Mouse (Mus musculus) gastrocnemius, adult 2 months (tissue): ENCODE measurements at regions not wholly inside any gene's neighbourhood (a gene's known extent, or its start where the extent isn't known, plus 50 kb on each side); places are given as distances from the start of the nearest gene placed in this dataset.

Experiments
- DNase-seq: peaks from one replicate; pipeline ENCODE4 v3.0.0; 2022
- H3K27ac ChIP-seq: fragments of 200-600 bp; 2 replicates; pipeline ENCODE4 v1.8.1; 2022; ENCODE audit warnings: mild to moderate bottlenecking
- H3K4me3 ChIP-seq: fragments of 200-600 bp; 2 replicates; pipeline ENCODE4 v1.8.1; 2022; ENCODE audit warnings: mild to moderate bottlenecking, moderate library complexity
- CTCF ChIP-seq: fragments of 200-600 bp; IDR thresholded peaks from 2 replicates; pipeline ENCODE4 v1.8.1; 2022; ENCODE audit warnings: antibody characterized with exemption, mild to moderate bottlenecking, moderate library complexity
- intact Hi-C: fragments of 180-260 bp; cut with DNase I; formaldehyde crosslinking; loops from one replicate; pipeline ENCODE4 v1.15.1; 2025

GRCm38 (mm10) chr11:43952151-43952550, 51.1 kb upstream of the Adra1b start:
- no peak for TF ChIP-seq CTCF
- intact Hi-C loops, result no loop called here
- no peak overlapping the region for H3K4me3 ChIP-seq
- no peak for DNase-seq
- H3K27ac ChIP-seq, result no peak overlapping the region

- no peak overlapping the region for H3K4me3 ChIP-seq
- intact Hi-C loops, result no loop called here
- no peak for DNase-seq
- no peak for TF ChIP-seq CTCF
- no peak overlapping the region for H3K27ac ChIP-seq
Observed at GRCm38 (mm10) chr11:43958241-43958975, 57.4 kb upstream of the Adra1b start.

- Histone ChIP-seq H3K4me3 (no peak overlapping the region), H3K27ac (no peak overlapping the region)
- intact Hi-C loops, result no loop called here
- no peak for DNase-seq
- TF ChIP-seq CTCF, result no peak
Observed at GRCm38 (mm10) chr11:43958976-43959315, 57.9 kb upstream of the Adra1b start.

- Histone ChIP-seq H3K4me3 (no peak overlapping the region), H3K27ac (no peak overlapping the region)
- TF ChIP-seq CTCF, result no peak
- no peak for DNase-seq
- intact Hi-C loops, result no loop called here
Observed at GRCm38 (mm10) chr11:43960348-43961105, 59.5 kb upstream of the Adra1b start.

GRCm38 (mm10) chr11:43961398-43962070, 60.5 kb upstream of the Adra1b start:
- TF ChIP-seq CTCF, result no peak
- no peak for DNase-seq
- no peak overlapping the region for H3K27ac ChIP-seq
- no peak overlapping the region for H3K4me3 ChIP-seq
- intact Hi-C loops, result no loop called here

GRCm38 (mm10) chr11:43967764-43968163, 66.8 kb upstream of the Adra1b start:
- Histone ChIP-seq H3K27ac (no peak overlapping the region), H3K4me3 (no peak overlapping the region)
- DNase-seq, result no peak
- TF ChIP-seq CTCF, result no peak
- intact Hi-C loops, result no loop called here

GRCm38 (mm10) chr11:43971886-43972285, 70.9 kb upstream of the Adra1b start:
- TF ChIP-seq CTCF, result no peak
- DNase-seq, result no peak
- no peak overlapping the region for H3K27ac ChIP-seq
- no peak overlapping the region for H3K4me3 ChIP-seq
- intact Hi-C loops, result no loop called here

- H3K27ac ChIP-seq, result no peak overlapping the region
- no peak for TF ChIP-seq CTCF
- DNase-seq, result no peak
- intact Hi-C loops, result no loop called here
- no peak overlapping the region for H3K4me3 ChIP-seq
Observed at GRCm38 (mm10) chr11:43976024-43976423, 75.0 kb upstream of the Adra1b start.

GRCm38 (mm10) chr11:43979406-43979805, 78.4 kb upstream of the Adra1b start:
- intact Hi-C loops, result no loop called here

GRCm38 (mm10) chr11:43980444-43980843, 79.4 kb upstream of the Adra1b start:
- intact Hi-C loops, result no loop called here
- TF ChIP-seq CTCF, result no peak
- no peak for DNase-seq
- Histone ChIP-seq H3K27ac (no peak overlapping the region), H3K4me3 (no peak overlapping the region)

More at GRCm38 (mm10) chr11:43979406-43979805, 78.4 kb upstream of the Adra1b start:
- no peak for DNase-seq
- TF ChIP-seq CTCF, result no peak
- Histone ChIP-seq H3K27ac (no peak overlapping the region), H3K4me3 (no peak overlapping the region)

- no peak for TF ChIP-seq CTCF
Observed at GRCm38 (mm10) chr11:43989911-43990430, 89.0 kb upstream of the Adra1b start.

GRCm38 (mm10) chr11:43992011-43992471, 91.0 kb upstream of the Adra1b start:
- Histone ChIP-seq H3K27ac (no peak overlapping the region), H3K4me3 (no peak overlapping the region)
- peak; percentile 41 for DNase-seq
- TF ChIP-seq CTCF, result no peak
- intact Hi-C loops, result no loop called here

More at GRCm38 (mm10) chr11:43989911-43990430, 89.0 kb upstream of the Adra1b start:
- intact Hi-C loops, result no loop called here
- Histone ChIP-seq H3K27ac (no peak overlapping the region), H3K4me3 (no peak overlapping the region)
- no peak for DNase-seq
